Mouse (Mus musculus): Measurements from ENCODE around the gene Vmn1r64.
"Not testable (repeated sequence)": the region's sequence is repeated elsewhere in the genome, so short reads cannot be mapped to it uniquely, and the experiment has no call there.

Gene Vmn1r64

DNA sequence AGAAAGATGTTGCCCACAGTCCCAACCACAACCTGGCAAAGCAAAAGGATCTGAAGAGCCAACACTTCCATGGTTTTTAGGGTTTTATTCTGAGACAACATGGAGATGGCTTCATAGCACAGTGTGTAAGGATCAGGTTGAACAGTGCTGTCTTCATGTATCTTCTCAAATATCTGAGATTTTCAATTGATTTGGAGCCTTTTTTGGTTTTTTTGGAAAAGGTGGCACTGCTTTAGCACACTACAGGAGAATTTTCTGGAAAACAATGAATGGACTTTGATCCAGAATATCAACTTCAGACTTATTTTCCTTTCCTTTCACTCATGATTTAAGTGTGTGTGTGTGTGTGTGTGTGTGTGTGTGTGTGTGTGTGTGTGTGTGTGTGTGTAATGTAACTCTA is at the start of gene Vmn1r64:
Vmn1r64 (minus strand) TSS at position 101 of the 400 bp plus-strand sequence.
- no peak for DNase-seq

DNA sequence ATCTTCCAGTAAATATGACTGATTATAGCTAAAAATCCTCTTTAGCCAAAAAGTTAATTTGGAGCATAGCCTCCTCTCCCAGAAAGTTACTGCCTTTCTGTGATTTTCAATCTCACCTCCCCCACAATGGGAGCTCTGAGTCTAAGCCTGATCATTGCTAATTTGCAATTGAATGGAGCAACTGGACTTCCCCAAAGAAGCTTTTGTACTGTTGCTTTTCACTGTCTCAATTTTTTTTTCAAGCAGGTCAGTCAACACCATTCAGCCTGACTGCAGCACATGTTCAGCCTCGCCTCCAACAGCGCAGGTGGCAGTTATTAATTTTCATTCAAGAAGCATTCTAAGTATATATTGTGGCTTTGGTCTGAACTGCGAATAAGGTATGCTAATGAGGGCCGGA is 14.9 kb upstream of the Vmn1r64 start:
- no peak for DNase-seq

DNA sequence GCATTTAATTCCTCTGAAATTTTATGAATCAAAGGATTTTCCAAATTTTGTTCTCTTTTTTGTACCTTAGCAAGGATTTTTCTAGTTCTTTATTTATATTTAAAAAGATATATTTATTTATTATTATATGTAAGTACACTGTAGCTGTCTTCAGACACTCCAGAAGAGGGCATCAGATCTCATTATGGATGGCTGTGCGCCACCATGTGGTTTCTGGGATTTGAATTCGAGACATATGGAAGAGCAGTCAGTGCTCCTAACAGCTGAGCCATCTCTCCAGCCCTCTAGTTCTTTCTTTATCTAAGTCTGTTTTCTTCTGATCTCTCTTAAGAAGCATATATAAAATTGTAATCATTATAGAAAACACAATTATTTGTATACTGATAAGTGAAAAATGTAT is 12.9 kb upstream of the Vmn1r64 start:
- DNase-seq = not testable (repeated sequence)
